In the genomic region with DNA sequence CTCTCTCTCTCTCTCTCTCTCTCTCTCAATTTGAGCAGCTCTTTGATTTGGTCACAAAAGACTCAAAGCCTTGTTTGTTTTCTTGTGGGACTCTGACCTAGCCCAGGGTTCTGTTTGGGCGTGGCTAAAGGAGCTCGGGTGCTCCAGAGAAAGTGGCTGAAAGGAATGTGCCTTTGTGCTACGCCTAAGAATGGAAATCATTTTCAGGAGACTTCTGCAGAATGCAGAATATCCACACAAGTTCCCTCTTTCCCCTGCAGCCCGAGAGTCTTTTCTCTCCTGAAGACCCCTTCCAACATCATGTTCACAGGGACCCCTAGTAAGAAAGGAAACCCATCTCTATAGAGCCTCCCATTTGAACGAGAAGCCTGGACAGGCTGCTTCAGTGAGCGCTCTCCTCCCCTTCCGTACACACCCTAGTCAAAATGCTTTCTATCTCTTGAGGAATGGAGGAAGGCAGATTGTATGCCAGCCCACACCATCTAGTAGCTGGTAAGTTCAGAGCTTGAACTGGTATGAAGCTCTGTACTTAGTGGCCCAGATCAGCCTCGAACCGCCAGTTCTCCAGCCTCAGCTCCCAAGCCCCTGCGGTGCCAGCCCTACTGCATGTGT, we compare ENCODE assay signal across 8 mouse cellular contexts. TPM values are rescaled to one million over a fixed set of nuclear protein-coding genes. Genes with fewer than 3 reads are reported as not detected.
DNase-seq lines count a peak whose midpoint lies in the region; ATAC-seq lines count a peak whose summit lies in the region.

No protein-coding gene starts in this region.

- peaks cover 13% of the 10 kb centered on the region for H3K27me3 ChIP-seq in megakaryocyte, embryonic 14.5 days (replicated peaks)
- H3K27me3 ChIP-seq in heart, embryonic 10.5 days (ENCODE audit: insufficient read depth, poor library complexity, severe bottlenecking) = no peaks in the 10 kb centered on the region
- no peaks in the 10 kb centered on the region for H3K27me3 ChIP-seq in kidney, embryonic 14.5 days (ENCODE audit: control insufficient read depth, insufficient read depth, low read length)
- H3K27me3 ChIP-seq in midbrain, embryonic 10.5 days (ENCODE audit: low read depth, poor library complexity, severe bottlenecking) = peaks cover 18% of the 10 kb centered on the region

- H3K4me3 ChIP-seq in megakaryocyte, embryonic 14.5 days (replicated peaks) = peak overlapping the region; percentile 62
- H3K4me3 ChIP-seq in heart, embryonic 10.5 days = peak overlapping the region; percentile 56
- H3K4me3 ChIP-seq in kidney, embryonic 14.5 days (ENCODE audit: low read length) = peak overlapping the region; percentile 21; the same call in 1 of the 2 replicates
- H3K4me3 ChIP-seq in midbrain, embryonic 10.5 days = peak overlapping the region; percentile 17; the same call in 1 of the 2 replicates

- H3K4me1 ChIP-seq in megakaryocyte, embryonic 14.5 days = no peaks in the 10 kb centered on the region; the same call in 1 of the 2 replicates
- H3K4me1 ChIP-seq in heart, embryonic 10.5 days = peaks cover 51% of the 10 kb centered on the region
- H3K4me1 ChIP-seq in kidney, embryonic 14.5 days (ENCODE audit: control insufficient read depth, insufficient read depth, low read length) = peaks cover 28% of the 10 kb centered on the region
- H3K4me1 ChIP-seq in midbrain, embryonic 10.5 days = peaks cover 35% of the 10 kb centered on the region

- no peak for DNase-seq in heart, embryonic 10.5 days (ENCODE audit: low spot score)
- DNase-seq in midbrain, embryonic 10.5 days (ENCODE audit: low spot score) = no peak
- no peak for DNase-seq in ovary, adult 18-20 months (ENCODE audit: low spot score)
- DNase-seq in layer of hippocampus, adult 9-10 months (ENCODE audit: low spot score) = no peak

- peak overlapping the region; percentile 31 for H3K4me2 ChIP-seq in kidney, embryonic 14.5 days (replicated peaks; ENCODE audit: low read depth, low read length)

- 44% methylated on average over 10 of the region's 10 CpGs for WGBS in heart, embryonic 10.5 days
- 53% methylated on average over 10 of the region's 10 CpGs for WGBS in kidney, embryonic 14.5 days
- 41% methylated on average over 10 of the region's 10 CpGs for WGBS in midbrain, embryonic 10.5 days

- no peak for ATAC-seq in megakaryocyte, adult 5-6 weeks (ENCODE audit: poor library complexity, severe bottlenecking)
- no peak for ATAC-seq in kidney, embryonic 14.5 days (ENCODE audit: low FRiP score, low TSS enrichment)
- no peak for ATAC-seq in megakaryocyte-erythroid progenitor cell, adult 5-6 weeks (replicated peaks; ENCODE audit: low FRiP score, low TSS enrichment, poor library complexity, severe bottlenecking)

- peak overlapping the region; percentile 81 for H3K27ac ChIP-seq in heart, embryonic 10.5 days
- H3K27ac ChIP-seq in kidney, embryonic 14.5 days (ENCODE audit: low read depth, low read length) = peak overlapping the region; percentile 37; the same call in 1 of the 2 replicates
- peak overlapping the region; percentile 68 for H3K27ac ChIP-seq in midbrain, embryonic 10.5 days (replicated peaks)

- peak overlapping the region; percentile 18; the same call in 1 of the 2 replicates for H3K9ac ChIP-seq in kidney, embryonic 14.5 days (ENCODE audit: low read depth, low read length)

- peaks cover 11% of the 10 kb centered on the region for H3K9me3 ChIP-seq in megakaryocyte, embryonic 14.5 days
- no peaks in the 10 kb centered on the region for H3K9me3 ChIP-seq in heart, embryonic 10.5 days
- no peaks in the 10 kb centered on the region for H3K9me3 ChIP-seq in kidney, embryonic 14.5 days (ENCODE audit: control insufficient read depth, low read length)
- H3K9me3 ChIP-seq in midbrain, embryonic 10.5 days (replicated peaks) = no peaks in the 10 kb centered on the region; the same call in 1 of the 2 replicates

- H3K36me3 ChIP-seq in megakaryocyte, embryonic 14.5 days (replicated peaks; ENCODE audit: low read length) = peaks cover 3% of the 10 kb centered on the region
- H3K36me3 ChIP-seq in heart, embryonic 10.5 days = peaks cover 23% of the 10 kb centered on the region
- peaks cover 5% of the 10 kb centered on the region for H3K36me3 ChIP-seq in kidney, embryonic 14.5 days (ENCODE audit: control insufficient read depth, insufficient read depth, low read length)
- no peaks in the 10 kb centered on the region for H3K36me3 ChIP-seq in midbrain, embryonic 10.5 days

RNA-seq across cellular contexts. Expression of gene Naa20, which starts 39.6 kb away (rescaled TPM):
- polyA plus RNA-seq in megakaryocyte, embryonic 14.5 days (2012; ENCODE audit: insufficient read depth, low replicate concordance) = 15.8 and 55.3 TPM in 2 replicates
- total RNA-seq in megakaryocyte, adult 5-6 weeks (2015) = 63.9 and 90.0 TPM in 2 replicates
- 57.8 and 62.5 TPM in 2 replicates for total RNA-seq in megakaryocyte, adult 5-6 weeks (2017)
- 186 and 196 TPM in 2 replicates for polyA plus RNA-seq in heart, embryonic 10.5 days (2016; fragmentation: Nextera tagmentation; extraction: Ambion mirVana)
- 205 and 206 TPM in 2 replicates for polyA plus RNA-seq in kidney, embryonic 14.5 days (2014; fragmentation: Nextera tagmentation; extraction: Ambion mirVana)
- polyA plus RNA-seq in midbrain, embryonic 10.5 days (2016; fragmentation: Nextera tagmentation; extraction: Ambion mirVana) = 150 and 151 TPM in 2 replicates
- 60.2 and 63.9 TPM in 2 replicates for total RNA-seq in megakaryocyte-erythroid progenitor cell, adult 5-6 weeks (2014; fragmentation: Nextera tagmentation)
- 55.0 and 65.7 TPM in 2 replicates for total RNA-seq in megakaryocyte-erythroid progenitor cell, adult 5-6 weeks (2017)
